In the genomic region with DNA sequence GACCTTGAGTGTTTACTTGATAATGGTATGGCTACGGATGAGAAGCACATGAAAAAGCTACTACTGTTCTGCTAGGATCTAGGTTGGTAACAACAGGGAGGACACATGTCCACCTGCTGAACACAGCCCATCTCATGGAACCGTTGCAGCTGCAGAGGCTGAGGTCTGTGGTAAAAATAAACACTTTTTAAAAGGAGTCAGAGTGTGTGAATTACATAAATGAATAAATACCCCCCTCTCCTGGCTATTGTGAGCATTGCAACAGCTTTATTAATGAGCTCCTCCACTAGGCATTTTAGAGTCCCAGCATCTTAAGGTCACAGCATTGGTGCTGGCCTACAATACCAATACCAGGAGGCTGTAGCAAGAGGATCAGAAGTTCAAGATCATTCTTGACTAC, we compare ENCODE assay signal across 8 mouse cellular contexts. TPM values are rescaled to one million over a fixed set of nuclear protein-coding genes. Genes with fewer than 3 reads are reported as not detected.
DNase-seq lines count a peak whose midpoint lies in the region.

No protein-coding gene starts in this region.

- peak; percentile 73 for DNase-seq in thymus, postnatal 0 days (ENCODE audit: low spot score)
- no peak for DNase-seq in thymus, postnatal 36 days
- DNase-seq in cerebellum, adult 8-10 months, result peak; percentile 77
- DNase-seq in gastrocnemius, adult 8-10 months (ENCODE audit: low spot score in 2 of 2), result peak; percentile 11 to 40
- peak; percentile 27 for DNase-seq in kidney, adult 11 months
- peak; percentile 15 for DNase-seq in left cerebral cortex, postnatal 4 days
- DNase-seq in naive thymus-derived CD4-positive, alpha-beta T cell, adult 2 months (ENCODE audit: low read depth), result peak; percentile 72
- peak; percentile 20 for DNase-seq in thymus, postnatal 25 days

- intact Hi-C loops in left cerebral cortex, postnatal 4 days (cut with DNase I), result loop anchor here (5.0 to 10.0 kb wide), 2 partner anchors 108 to 185 kb away; no protein-coding TSS in a partner anchor

RNA-seq across cellular contexts. Expression of a gene that starts 10.1 kb away (rescaled TPM):
- polyA plus RNA-seq in thymus, postnatal 0 days (2015; fragmentation: Nextera tagmentation; extraction: Ambion mirVana), result not detected in 2 replicates
- not detected for total RNA-seq in gastrocnemius, adult 8-10 months (2022)
- not detected for total RNA-seq in left cerebral cortex, postnatal 4 days (2021)

RNA-seq across cellular contexts. Expression of a gene that starts 18.4 kb away (rescaled TPM):
- 1.3 and 1.8 TPM in 2 replicates for polyA plus RNA-seq in thymus, postnatal 0 days (2015; fragmentation: Nextera tagmentation; extraction: Ambion mirVana)
- total RNA-seq in gastrocnemius, adult 8-10 months (2022), result 1 to 10 TPM; 6.8 to 8.8 (median 7.2) TPM
- total RNA-seq in left cerebral cortex, postnatal 4 days (2021), result 10 to 100 TPM; 43.8 to 46.8 TPM

RNA-seq across cellular contexts. Expression of a gene that starts 19.8 kb away (rescaled TPM):
- 12.2 and 13.3 TPM in 2 replicates for polyA plus RNA-seq in thymus, postnatal 0 days (2015; fragmentation: Nextera tagmentation; extraction: Ambion mirVana)
- 10 to 100 TPM; 10.8 to 17.7 (median 12.8) TPM for total RNA-seq in gastrocnemius, adult 8-10 months (2022)
- 1 to 10 TPM; 3.7 to 4.3 TPM for total RNA-seq in left cerebral cortex, postnatal 4 days (2021)

Comparison
In these comparisons a context has a peak if more than half of its experiments do, and no peak if none do; other contexts are left out.
1. DNase-seq: peak in thymus, postnatal 0 days (single experiment), cerebellum, adult 8-10 months (single experiment), gastrocnemius, adult 8-10 months (2 of 2), kidney, adult 11 months (single experiment), left cerebral cortex, postnatal 4 days (single experiment), naive thymus-derived CD4-positive, alpha-beta T cell, adult 2 months (single experiment) and thymus, postnatal 25 days (single experiment); none in thymus, postnatal 36 days (0 of 2).
2. RNA of a gene that starts 18.4 kb away (total RNA-seq): 43.8 to 46.8 TPM in left cerebral cortex, postnatal 4 days; 6.8 to 8.8 TPM in gastrocnemius, adult 8-10 months; every median in the first group is over 4 times any median in the second.